Mouse (Mus musculus) thymus, postnatal 0 days (tissue): Measurements from ENCODE around the gene Atp6v1g2. TPM values are rescaled to one million over a fixed set of nuclear protein-coding genes. Genes with fewer than 3 reads are reported as not detected.
A peak's percentile ranks its signal among the peaks of the same experiment; 100 is the strongest.

Source experiments
- DNase-seq: peaks from one replicate; pipeline ENCODE4 v3.0.0-alpha.2; 2015; ENCODE audit warnings: low spot score
- polyA plus RNA-seq: library from polyadenylated mRNA; unstranded; fragments of >200 nt; fragmentation: Nextera tagmentation; extraction: Ambion mirVana; gene quantifications from 2 replicates; pipeline ENCODE4 v1.2.1, GENCODE M21; 2015

Gene Atp6v1g2
- polyA plus RNA-seq, 1 experiment from 2014 or later, result 1.8 TPM

- DNase-seq, result no peak
Measured at GRCm38 (mm10) chr17:35236996-35237395, 3.5 kb downstream of the Atp6v1g2 start.

- DNase-seq, result no peak
Measured at GRCm38 (mm10) chr17:35237504-35237903, 4.0 kb downstream of the Atp6v1g2 start.

GRCm38 (mm10) chr17:35239700-35240099 lies 6.2 kb downstream of the Atp6v1g2 start:
- no peak for DNase-seq

GRCm38 (mm10) chr17:35240384-35241304 lies 7.2 kb downstream of the Atp6v1g2 start:
- DNase-seq, result no peak

GRCm38 (mm10) chr17:35241305-35242014 lies 8.0 kb downstream of the Atp6v1g2 start, which contains the start of gene Ddx39b:
TSS of gene Ddx39b (plus strand) at chr17:35241746.
- peak; percentile 98 for DNase-seq

GRCm38 (mm10) chr17:35242015-35242941 lies 8.8 kb downstream of the Atp6v1g2 start:
- DNase-seq, result peak; percentile 65

GRCm38 (mm10) chr17:35243086-35243485 lies 9.6 kb downstream of the Atp6v1g2 start:
- DNase-seq, result peak; percentile 43

- DNase-seq, result no peak
Measured at GRCm38 (mm10) chr17:35244999-35245398, 11.5 kb downstream of the Atp6v1g2 start.

GRCm38 (mm10) chr17:35245731-35246623 lies 12.5 kb downstream of the Atp6v1g2 start:
- peak; percentile 66 for DNase-seq

GRCm38 (mm10) chr17:35247144-35247543 lies 13.7 kb downstream of the Atp6v1g2 start:
- no peak for DNase-seq

- no peak for DNase-seq
Measured at GRCm38 (mm10) chr17:35248986-35249385, 15.5 kb downstream of the Atp6v1g2 start.

- no peak for DNase-seq
Measured at GRCm38 (mm10) chr17:35249451-35250197, 16.2 kb downstream of the Atp6v1g2 start.

GRCm38 (mm10) chr17:35250348-35251120 lies 17.1 kb downstream of the Atp6v1g2 start:
- no peak for DNase-seq

- DNase-seq, result no peak
Measured at GRCm38 (mm10) chr17:35251162-35251719, 17.8 kb downstream of the Atp6v1g2 start.

- DNase-seq, result no peak
Measured at GRCm38 (mm10) chr17:35251981-35252380, 18.5 kb downstream of the Atp6v1g2 start.

GRCm38 (mm10) chr17:35252619-35253292 lies 19.3 kb downstream of the Atp6v1g2 start:
- DNase-seq, result no peak

- DNase-seq, result no peak
Measured at GRCm38 (mm10) chr17:35253293-35254093, 20.0 kb downstream of the Atp6v1g2 start.
